Mouse (Mus musculus) MN1 (cell line): Measurements from ENCODE around the gene Kcnk3.

ENCODE experiments used
- DNase-seq: peaks from one replicate; pipeline ENCODE4 v3.0.0-alpha.2; 2016; ENCODE audit warnings: low spot score

Kcnk3 gene

DNA sequence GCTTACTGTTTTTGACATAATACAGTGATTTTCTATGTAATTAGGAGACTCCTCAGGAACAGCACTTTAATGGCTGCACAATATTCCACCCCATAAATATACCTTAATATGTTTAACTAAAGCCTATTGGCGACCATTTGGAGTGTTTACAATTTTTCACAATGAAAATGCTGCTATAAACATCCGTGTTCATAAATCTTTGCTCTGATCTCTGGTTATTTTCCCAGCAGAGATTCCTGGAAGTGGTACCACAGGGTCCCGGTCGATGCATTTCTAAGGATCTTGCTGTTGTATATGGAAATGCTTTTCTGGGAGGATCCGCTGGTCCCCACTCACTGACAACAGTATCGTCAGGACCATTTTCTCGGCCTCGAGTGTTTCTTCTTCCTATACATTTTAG, 25.3 kb downstream of the Kcnk3 start:
- no peak for DNase-seq

DNA sequence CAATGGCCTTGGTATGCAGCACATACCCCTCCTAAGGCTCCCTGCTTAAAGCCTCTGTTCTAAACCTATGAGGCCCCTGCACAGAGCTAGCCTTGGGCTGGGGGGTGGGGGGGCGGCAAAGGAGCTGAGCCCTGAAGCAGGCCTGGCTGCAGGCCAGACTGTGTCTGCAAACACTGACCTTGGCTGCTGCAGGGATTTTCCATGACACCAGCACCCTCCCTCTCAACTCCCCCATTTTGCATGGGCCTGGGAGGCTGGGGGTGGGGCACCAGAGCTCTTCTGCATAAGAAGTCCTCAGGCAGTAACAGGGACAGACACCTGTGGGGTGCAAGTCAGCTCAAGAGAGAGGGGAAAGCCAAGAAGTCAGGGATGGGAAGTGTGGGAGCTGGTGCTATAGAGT, 26.3 kb downstream of the Kcnk3 start:
- DNase-seq, result peak; percentile 25

DNA sequence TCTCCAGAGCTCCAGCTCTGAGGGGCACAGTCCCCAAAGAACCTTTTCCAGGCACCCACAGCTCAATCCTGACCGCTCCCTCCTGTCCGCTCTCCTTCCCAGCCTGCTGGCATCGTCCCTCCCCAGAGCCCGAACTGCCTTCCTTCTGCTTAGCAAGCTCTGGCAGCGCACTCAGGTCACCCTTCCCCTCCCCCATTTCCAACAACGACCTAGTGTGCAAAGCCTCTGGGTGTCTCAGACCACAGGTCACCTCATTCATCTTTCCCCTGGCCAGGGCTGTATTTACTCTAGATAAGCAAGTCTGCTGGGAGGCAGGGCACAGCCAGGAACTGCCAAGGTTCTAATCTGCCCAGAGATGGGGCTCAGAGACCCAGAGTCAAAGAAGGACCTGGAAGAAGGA, 27.4 kb downstream of the Kcnk3 start:
- no peak for DNase-seq

DNA sequence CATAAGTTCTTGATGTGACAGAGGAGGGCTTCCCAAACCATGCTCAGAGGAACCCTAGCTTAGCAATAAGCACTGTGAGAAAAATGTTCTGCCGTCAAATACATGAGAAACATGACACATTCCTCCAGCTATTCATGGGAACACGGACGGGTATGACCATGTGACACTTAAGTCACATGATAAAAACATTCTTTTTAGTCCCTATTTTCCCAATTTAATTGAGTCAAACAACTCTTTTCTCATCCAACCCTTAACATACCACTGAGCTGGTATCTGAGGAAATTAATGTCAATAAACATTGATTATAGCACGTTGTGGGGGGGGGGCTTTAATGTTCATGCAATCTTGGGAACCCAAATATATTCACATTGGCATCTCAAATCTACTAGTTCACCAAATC, 27.8 kb downstream of the Kcnk3 start:
- no peak for DNase-seq

DNA sequence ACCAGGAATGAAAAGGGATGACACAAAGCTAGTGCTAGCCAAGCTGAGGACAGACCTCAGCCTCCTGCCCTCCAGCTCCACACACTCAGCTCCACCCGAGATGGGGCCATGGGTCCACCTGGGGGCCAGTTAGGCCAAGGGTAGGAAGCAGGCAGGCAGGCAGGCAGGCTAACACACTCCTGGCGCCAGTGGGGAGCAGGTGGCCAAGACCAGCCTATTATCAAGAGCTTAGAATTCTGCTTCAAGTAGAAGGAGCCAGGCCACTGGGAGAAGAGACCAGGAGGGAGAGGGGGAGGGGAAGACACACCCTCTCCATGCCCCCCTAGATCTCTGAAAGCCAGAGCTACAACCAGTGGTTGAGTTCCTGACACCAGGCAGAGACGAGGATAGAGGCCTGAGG, 28.7 kb downstream of the Kcnk3 start:
- DNase-seq, result no peak

DNA sequence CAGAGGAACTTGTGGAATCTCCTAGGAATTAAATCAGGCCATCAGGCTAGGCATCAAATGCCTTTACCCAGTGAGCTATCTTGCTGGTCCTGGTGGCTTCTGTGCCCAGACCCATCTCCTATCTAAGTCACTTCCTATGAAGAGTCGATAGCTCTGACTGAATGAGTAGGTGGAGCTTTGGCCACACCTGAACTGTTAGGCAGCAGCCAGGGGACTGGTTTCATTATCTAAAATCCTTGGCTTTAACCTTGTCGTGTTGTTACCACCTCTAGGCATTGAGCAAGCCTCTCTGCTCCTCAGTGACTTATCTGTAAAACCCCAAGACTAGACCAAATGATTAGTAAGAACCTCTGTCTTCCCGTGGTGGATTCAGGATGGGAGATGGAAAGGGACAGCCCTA, 29.4 kb downstream of the Kcnk3 start:
- DNase-seq, result no peak

DNA sequence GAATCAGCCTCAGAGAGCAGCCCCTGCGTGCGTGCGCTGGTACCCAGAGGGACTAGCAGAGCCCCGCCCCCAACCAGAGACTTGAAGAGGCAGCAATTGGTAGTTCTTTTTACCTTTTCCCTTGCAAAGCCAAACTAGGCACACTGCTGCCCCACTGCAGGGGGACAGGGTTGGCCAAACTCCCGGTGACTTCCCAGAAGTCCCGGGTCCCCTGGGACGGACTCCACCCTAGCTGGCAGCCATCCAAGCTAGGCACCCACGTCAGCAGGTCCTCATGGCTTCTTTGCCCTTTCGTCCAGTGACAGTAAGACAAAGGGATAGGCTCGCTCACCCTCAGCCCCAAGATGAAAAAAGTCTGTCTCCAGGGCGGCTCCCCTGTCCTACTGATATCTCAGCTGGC, 29.9 kb downstream of the Kcnk3 start:
- no peak for DNase-seq

DNA sequence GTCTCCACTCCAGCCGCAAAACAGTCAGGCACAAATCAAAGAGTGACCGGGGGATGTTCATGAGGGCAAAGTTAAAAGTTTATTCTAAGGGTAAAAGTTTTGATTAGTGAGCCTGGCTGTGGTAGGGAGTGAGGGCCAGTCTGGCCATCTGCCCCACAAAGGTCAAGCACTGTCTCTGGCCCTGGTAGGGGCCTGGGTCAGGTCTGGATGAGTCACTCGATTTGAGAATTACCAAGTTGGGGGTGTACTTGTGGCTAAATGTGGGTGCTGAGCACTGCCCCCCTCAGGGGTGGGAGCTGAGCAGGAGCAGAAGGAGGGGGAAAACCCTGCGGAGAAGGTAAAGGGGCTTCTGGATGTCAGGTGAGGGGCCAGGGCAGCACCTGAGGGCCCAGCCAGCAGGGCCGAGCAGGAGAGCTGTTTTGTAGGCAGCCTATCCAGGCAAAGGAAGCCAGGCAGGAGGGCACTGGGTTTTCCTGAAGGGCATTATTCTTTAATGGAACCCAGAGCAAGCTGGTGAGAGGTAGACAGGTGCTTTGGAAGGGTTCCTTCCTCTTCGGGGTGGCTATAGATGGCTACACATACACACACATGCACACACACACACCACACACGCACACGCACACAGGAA, 30.5 kb downstream of the Kcnk3 start:
- DNase-seq, result no peak

DNA sequence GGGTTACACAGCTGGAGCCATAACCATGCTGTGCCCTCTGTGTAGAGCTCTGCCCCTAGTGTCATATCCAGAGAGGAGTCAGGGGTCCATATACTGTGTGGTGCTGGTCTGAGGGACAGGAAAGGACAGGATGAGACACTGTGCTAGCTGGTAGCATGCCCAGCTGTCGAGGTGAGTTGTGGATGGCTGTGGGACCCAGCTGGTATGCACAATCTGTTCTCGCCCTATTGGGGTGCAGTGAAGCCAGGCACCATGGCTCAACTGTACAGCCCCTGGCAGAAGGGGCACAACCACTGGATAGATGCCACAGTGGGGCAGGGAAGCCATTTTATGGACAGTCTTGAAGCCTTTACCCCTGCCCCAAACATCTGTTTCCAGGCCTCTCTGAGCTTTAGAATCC, 31.2 kb downstream of the Kcnk3 start:
- DNase-seq, result no peak

DNA sequence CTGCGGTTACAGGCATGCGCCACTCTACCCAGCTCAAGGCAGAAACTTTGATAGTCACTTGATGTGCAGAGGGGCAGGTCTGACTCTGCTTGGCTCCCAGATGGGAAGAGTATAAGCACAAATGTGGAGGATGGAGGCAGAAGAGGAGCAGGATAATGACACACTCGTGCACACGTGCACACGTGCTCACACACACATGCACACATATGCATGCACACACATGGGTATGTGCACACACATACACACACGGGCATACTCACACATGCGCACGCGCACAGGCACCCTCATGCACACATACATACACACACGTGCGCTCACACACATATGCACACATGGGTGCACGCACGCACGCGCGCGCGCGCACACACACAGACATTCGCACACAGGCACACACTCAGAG, 32.6 kb downstream of the Kcnk3 start:
- DNase-seq, result no peak

DNA sequence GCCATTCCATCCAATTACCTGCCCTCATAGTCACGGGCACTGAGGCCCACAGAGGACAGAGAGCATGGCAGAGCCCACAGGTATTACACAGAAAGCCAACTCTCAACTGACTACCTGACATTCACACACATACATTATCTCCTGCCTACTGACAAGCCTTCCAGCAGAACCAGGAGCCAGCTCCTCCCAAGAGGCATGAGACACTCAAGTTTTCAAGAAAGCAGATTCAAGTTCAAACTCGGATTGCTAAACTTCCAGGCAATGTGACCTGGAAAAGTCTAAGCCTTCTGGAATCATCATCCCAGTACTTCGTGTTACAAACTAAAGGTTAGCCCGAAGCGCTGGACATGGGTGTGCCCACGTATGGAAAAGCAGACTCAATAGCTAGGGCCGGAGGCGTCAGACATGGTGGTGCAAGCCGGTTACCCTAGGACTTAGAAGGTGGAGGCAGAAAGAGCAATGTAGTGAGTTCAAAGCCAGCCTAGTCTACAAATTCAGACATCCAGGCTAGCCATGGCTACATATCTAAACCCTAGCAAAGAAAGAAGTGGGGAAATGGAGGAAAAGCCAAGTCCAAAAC, 33.3 kb downstream of the Kcnk3 start:
- DNase-seq, result no peak

DNA sequence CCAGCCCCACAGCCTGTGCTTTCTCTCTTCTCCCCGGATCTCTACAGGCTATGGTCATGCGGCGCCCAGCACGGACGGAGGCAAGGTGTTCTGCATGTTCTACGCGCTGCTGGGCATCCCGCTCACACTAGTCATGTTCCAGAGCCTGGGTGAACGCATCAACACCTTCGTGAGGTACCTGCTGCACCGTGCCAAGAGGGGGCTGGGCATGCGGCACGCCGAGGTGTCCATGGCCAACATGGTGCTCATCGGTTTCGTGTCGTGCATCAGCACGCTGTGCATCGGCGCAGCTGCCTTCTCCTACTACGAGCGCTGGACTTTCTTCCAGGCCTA, 33.8 kb downstream of the Kcnk3 start:
- DNase-seq, result no peak

DNA sequence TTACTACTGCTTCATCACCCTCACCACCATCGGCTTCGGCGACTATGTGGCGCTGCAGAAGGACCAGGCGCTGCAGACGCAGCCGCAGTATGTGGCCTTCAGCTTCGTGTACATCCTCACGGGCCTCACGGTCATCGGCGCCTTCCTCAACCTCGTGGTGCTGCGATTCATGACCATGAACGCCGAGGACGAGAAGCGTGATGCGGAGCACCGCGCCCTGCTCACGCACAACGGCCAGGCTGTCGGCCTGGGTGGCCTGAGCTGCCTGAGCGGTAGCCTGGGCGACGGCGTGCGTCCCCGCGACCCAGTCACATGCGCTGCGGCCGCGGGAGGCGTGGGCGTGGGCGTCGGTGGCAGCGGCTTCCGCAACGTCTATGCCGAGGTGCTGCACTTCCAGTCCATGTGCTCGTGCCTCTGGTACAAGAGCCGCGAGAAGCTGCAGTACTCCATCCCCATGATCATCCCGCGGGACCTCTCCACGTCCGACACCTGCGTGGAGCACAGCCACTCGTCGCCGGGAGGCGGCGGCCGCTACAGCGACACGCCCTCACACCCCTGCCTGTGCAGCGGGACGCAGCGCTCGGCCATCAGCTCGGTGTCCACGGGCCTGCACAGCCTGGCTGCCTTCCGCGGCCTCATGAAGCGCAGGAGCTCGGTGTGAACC, 34.3 kb downstream of the Kcnk3 start:
- no peak for DNase-seq

DNA sequence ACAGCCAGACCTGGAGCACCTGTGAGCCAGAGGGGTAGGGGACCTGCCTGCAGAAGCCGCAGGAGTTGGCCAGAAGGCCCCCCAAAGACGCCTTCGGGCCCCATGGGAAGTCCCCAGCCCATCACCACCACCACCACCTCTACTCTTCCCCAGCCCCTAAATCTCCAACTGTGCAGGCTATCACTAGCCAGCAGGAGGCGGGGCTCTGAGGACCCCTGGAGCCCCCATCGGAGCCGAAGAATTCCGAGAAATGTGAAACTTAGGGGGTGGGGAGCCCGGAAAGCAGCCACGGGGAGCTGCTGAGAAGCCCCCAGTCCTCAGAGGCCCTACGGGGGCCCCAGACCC, 34.8 kb downstream of the Kcnk3 start:
- DNase-seq, result no peak

DNA sequence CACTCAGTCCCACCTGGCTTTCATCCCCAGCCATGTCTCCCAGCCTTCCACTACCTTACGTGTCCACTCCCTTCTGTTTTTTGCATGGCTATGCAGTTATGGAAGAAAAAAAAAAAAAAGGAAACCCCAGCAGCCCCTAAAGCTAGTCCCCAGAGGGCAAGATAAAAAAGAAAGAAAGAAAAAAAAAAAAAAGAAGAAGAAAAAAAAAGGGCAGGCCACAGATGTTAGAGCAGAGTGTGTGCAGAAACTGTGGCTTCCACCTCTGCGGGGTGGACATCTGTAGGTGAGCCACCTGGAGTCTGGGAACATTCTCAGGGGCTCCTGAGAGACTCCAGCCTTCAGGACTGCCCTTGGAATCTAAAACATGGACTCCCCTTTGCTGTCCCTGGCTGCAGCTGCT, 35.4 kb downstream of the Kcnk3 start:
- DNase-seq, result no peak

DNA sequence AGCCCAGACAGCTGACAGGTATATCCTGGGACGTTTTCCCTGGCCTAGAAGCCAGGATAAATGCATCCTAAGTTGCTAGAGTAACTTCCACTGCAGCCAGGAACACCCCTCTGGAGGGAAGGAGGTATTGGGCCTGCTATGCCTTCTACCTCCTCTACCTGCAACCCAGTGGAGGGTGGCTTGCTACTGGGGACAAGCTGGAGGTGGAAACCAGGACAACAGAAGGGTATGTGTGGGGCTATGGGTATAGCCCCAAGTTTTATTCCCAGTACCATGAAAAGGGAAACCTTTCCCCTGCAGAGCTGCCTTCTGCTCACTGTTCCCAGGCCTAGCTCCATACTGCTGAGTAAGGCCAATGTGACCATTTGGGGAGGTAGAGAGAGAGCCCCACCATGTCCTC, 36.3 kb downstream of the Kcnk3 start:
- no peak for DNase-seq

DNA sequence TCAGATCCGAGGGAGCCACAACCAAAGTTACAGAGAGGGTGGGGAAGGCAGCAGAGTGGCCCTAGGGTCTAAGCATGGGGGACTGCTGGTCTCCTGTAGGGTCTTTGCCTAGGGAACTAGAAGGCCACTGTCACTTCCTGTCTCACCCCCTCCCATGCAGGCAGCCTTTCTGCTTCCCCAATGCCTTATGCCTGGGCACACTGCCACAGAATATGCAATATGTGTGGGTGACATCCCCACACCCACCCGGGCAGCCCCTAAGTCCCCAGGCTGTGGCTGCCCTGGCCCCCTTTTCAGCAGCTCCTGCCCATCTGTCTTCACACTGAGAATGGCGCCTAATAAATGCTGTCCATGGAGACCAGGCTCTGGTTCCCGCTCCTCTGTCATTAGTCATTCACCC, 36.9 kb downstream of the Kcnk3 start:
- DNase-seq, result no peak

DNA sequence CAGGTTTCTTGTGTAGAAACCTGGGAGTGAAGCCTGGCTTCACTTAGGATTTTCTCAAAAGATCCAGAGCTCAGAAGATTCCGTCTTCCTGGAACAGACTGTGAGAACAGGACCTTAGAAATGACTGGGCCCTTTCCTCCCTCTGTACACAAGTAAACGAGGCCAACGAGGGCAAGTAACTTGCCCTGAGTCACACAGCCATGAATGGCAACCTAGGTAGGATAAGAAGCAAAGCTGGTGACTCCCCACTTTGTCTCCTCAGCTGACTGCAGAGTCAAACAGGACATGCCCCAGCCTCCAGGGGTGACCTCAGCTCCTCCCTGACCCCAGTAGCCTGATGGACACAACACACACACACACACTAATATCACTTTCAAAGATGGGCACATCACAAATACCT, 37.4 kb downstream of the Kcnk3 start:
- no peak for DNase-seq

DNA sequence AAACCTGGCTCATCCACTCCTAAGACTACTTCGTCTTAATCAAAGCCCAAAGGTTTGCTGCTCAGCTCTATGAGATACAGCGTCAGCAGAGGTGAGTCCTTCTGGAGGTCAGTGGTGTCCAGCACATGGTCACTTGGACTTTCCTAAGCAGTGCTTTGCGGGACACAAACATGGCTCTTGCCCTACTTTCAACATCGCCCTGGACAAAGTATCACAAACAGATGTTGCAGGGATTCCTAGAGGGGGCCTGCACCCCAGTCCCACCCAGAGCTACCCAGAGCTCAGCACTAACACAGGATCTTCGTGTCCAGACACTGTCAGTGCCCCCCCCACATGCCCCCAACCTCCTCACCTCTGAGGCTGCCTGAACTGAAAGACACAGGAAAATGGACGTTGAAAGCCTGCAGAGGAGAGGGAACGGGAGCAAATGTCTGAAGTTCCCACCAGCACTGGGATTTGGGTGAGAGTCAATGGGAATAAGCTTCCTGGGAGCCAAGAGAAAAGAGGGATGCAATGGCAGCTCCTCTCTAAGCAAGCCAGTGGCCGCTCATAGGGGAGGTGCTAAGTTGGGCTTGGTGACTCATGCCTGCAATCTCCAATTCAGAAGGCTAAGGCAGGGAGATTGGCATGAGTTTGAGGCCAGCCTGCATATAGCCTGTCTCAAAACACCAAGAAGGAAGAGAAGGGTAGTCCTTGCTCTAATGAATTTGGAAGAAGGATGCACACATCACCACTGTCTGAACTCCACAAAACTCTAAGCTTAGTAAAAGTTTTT, 38.5 kb downstream of the Kcnk3 start:
- no peak for DNase-seq

DNA sequence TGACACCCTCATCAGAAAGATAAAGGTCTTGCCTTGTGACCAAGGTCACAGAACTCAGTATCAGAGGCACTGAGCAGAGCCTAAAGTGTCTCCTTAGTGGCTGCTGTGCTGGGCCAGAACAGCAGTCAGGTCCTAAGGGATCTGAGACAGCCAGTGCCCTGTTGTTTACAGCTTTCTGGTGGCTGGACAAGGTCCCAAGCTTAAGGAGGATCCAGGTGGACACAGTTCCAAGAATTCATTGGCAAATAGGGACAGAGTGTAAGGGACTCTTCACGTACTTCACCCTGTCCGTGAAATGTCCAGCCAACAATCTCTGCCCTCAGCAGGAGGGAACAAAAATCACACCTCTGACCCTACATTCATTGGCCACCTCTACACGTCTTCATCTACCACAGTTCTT, 40.5 kb downstream of the Kcnk3 start:
- DNase-seq, result no peak

DNA sequence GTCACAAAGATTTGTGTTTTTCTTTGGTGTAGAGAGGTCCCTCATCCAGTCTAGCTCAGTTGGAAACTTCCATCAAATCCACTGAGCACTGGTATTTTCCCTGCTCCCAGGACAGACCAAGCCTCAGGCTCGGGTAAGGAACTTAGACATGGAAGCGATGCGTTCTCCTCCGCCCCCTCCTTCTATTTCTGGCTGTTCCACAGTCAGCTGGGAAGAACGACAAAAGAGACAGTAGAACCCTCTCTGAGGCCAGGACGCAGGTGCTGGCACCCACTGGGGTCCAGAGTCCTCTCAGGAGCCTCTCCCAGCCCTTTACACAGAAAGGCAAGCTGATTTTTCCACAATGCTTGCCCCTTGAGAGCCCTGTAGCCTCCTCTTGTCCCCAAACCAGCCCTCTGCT, 42.4 kb downstream of the Kcnk3 start:
- DNase-seq, result no peak

DNA sequence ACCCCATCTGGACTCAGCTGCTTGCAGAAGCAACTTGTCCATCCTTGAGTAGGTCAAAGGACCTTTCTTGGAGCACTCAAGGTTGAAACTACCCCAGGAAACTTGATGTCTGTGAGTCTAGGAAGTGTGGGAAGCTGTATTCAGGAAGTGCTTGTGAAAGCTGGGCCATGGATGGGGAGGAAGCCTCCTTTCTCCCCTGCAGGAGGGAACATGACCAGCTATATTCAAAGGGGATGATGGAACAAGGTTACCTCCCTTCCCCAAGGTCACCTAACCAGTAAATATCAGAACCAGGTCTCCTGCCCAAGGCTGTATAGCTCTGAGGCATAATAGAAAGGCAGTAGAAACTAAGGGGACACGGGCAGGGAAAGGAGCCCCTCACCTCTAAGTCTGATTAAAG, 44.2 kb downstream of the Kcnk3 start:
- DNase-seq, result no peak

DNA sequence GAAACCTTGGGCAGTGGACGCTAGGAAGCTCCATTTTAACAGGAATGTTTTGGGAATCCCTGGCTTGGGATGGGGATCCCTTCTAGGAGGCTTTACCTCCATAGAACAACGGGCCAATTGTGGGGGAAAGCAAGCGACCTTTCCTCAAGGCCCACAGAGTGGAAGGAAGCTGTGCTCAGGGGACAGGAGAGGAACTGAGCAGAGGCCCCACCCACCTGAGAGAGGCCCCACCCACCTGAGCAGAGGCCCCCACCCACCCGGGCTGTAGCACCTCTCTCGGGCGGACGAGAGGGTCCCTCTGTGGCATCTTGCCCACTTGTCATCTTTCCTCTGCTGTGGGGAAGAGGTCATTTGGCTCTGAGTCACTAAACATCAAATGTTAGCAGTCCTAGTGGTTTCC, 49.0 kb downstream of the Kcnk3 start:
- DNase-seq, result no peak

DNA sequence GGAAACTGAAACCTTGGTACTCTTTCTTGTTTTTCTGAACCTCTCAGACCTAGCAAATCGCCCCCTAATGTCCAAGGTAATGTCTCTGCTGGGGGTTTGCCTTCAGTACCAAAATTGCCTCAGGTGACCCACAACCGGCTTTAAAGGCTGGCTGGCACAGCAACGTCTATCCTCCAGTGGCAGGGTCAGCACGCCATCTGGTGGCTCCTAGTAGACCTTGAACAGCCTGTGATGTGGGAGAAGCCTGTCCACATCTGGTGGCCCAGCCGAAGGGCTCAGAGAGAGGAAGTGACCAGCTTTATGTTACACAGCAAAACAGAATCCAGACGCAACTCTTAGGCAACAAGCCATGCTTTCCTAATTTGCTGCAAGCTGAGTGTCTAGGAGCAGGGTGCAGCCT, 50.1 kb downstream of the Kcnk3 start:
- DNase-seq, result peak; percentile 78
